Mouse (Mus musculus) kidney, adult 8-10 months (tissue): ENCODE results near the gene Glod4.

Source experiments
- DNase-seq, 2 experiments: peaks; one replicate each; pipeline ENCODE4 v3.0.0; 2022

Glod4 gene

GRCm38 (mm10) chr11:76242901-76243810, at the start of gene Glod4, which contains the start of gene Mrm3:
Gene Glod4, minus strand, starts transcription at chr11:76243725.
Gene Mrm3, plus strand, starts transcription at chr11:76243715.
- peak; percentile 84 to 91 for DNase-seq

- peak; percentile 41 to 48 for DNase-seq
These were observed 49.3 kb upstream of the Glod4 start for GRCm38 (mm10) chr11:76292831-76293230.

- peak; percentile 55 to 56 for DNase-seq
These were observed 48.9 kb upstream of the Glod4 start for GRCm38 (mm10) chr11:76292398-76292797.

GRCm38 (mm10) chr11:76291960-76292359, 48.4 kb upstream of the Glod4 start:
- DNase-seq: no peak

GRCm38 (mm10) chr11:76290367-76290766, 46.8 kb upstream of the Glod4 start:
- DNase-seq: no peak

GRCm38 (mm10) chr11:76288645-76289044, 45.1 kb upstream of the Glod4 start:
- DNase-seq: no peak

GRCm38 (mm10) chr11:76287301-76287700, 43.8 kb upstream of the Glod4 start:
- DNase-seq: no peak

GRCm38 (mm10) chr11:76286534-76287126, 43.1 kb upstream of the Glod4 start:
- DNase-seq: no peak

- DNase-seq: peak; percentile 76 to 80
These were observed 42.0 kb upstream of the Glod4 start for GRCm38 (mm10) chr11:76285431-76286075.

GRCm38 (mm10) chr11:76283841-76284240, 40.3 kb upstream of the Glod4 start:
- DNase-seq: no peak

- DNase-seq: peak; percentile 41 to 52
These were observed 36.4 kb upstream of the Glod4 start for GRCm38 (mm10) chr11:76279971-76280370.

- no peak for DNase-seq
These were observed 35.7 kb upstream of the Glod4 start for GRCm38 (mm10) chr11:76278960-76279852.

- peak in 1 of 2 experiments; percentile 48 for DNase-seq
These were observed 28.9 kb upstream of the Glod4 start for GRCm38 (mm10) chr11:76272440-76272839.

- no peak for DNase-seq
These were observed 25.1 kb upstream of the Glod4 start for GRCm38 (mm10) chr11:76268521-76269065.

GRCm38 (mm10) chr11:76268001-76268459, 24.5 kb upstream of the Glod4 start:
- DNase-seq: no peak

GRCm38 (mm10) chr11:76267550-76267949, 24.0 kb upstream of the Glod4 start:
- DNase-seq: no peak

- no peak for DNase-seq
These were observed 19.3 kb upstream of the Glod4 start for GRCm38 (mm10) chr11:76262611-76263351.

- peak in 1 of 2 experiments; percentile 28 for DNase-seq
These were observed 17.7 kb upstream of the Glod4 start for GRCm38 (mm10) chr11:76261224-76261623.

GRCm38 (mm10) chr11:76260208-76261050, 16.9 kb upstream of the Glod4 start:
- DNase-seq: no peak

- no peak for DNase-seq
These were observed 15.0 kb upstream of the Glod4 start for GRCm38 (mm10) chr11:76258511-76258910.
